Mouse (Mus musculus): ENCODE data around the gene Gm49354. TPM values are rescaled to one million over a fixed set of nuclear protein-coding genes. Genes with fewer than 3 reads are reported as not detected.
A peak's percentile ranks its signal among the peaks of the same experiment; 100 is the strongest.
"Not testable (repeated sequence)": the region's sequence is repeated elsewhere in the genome, so short reads cannot be mapped to it uniquely, and the experiment has no call there.

The Gm49354 gene
- polyA plus RNA-seq, 1 experiment from 2014 or later = not detected

GRCm38 (mm10) chr13:59800077-59800476 lies 18.0 kb upstream of the Gm49354 start:
- no peak overlapping the region for H3K9ac ChIP-seq (ENCODE audit: low read length)
- DNase-seq (ENCODE audit: low spot score) (no peak), ATAC-seq (no peak)
- WGBS = 93% methylated on average over 2 of the region's 2 CpGs
- H3K27ac ChIP-seq (ENCODE audit: low read depth, low read length) = no peak overlapping the region
- no peaks in the 10 kb centered on the region for H3K27me3 ChIP-seq (replicated peaks; ENCODE audit: control insufficient read depth, insufficient read depth, low read length)
- no peaks in the 10 kb centered on the region for H3K9me3 ChIP-seq (replicated peaks; ENCODE audit: control insufficient read depth, low read length)
- H3K4me2 ChIP-seq (ENCODE audit: low read length) = no peak overlapping the region
- H3K4me1 ChIP-seq (ENCODE audit: control insufficient read depth, insufficient read depth, low read length) = no peaks in the 10 kb centered on the region
- H3K36me3 ChIP-seq (ENCODE audit: control insufficient read depth, insufficient read depth, low read length) = peaks cover 99% of the 10 kb centered on the region
- H3K4me3 ChIP-seq (ENCODE audit: low read depth, low read length) = no peak overlapping the region

GRCm38 (mm10) chr13:59798306-59798705 lies 16.3 kb upstream of the Gm49354 start:
- DNase-seq (ENCODE audit: low spot score) (no peak), ATAC-seq (no peak)
- H3K9ac ChIP-seq (ENCODE audit: low read length) = no peak overlapping the region
- peaks cover 99% of the 10 kb centered on the region for H3K36me3 ChIP-seq (ENCODE audit: control insufficient read depth, insufficient read depth, low read length)
- H3K27ac ChIP-seq (ENCODE audit: low read depth, low read length) = no peak overlapping the region
- H3K9me3 ChIP-seq (replicated peaks; ENCODE audit: control insufficient read depth, low read length) = no peaks in the 10 kb centered on the region
- H3K27me3 ChIP-seq (replicated peaks; ENCODE audit: control insufficient read depth, insufficient read depth, low read length) = no peaks in the 10 kb centered on the region
- no peak overlapping the region for H3K4me2 ChIP-seq (ENCODE audit: low read length)
- H3K4me1 ChIP-seq (ENCODE audit: control insufficient read depth, insufficient read depth, low read length) = no peaks in the 10 kb centered on the region
- H3K4me3 ChIP-seq (ENCODE audit: low read depth, low read length) = no peak overlapping the region
- WGBS = 100% methylated on average over 1 of the region's 1 CpGs

GRCm38 (mm10) chr13:59796466-59796848 lies 14.4 kb upstream of the Gm49354 start:
- 96% methylated on average over 9 of the region's 9 CpGs for WGBS
- no peaks in the 10 kb centered on the region for H3K27me3 ChIP-seq (replicated peaks; ENCODE audit: control insufficient read depth, insufficient read depth, low read length)
- no peak for DNase-seq (ENCODE audit: low spot score)
- H3K4me3 ChIP-seq (ENCODE audit: low read depth, low read length) = no peak overlapping the region
- peaks cover 95% of the 10 kb centered on the region for H3K36me3 ChIP-seq (ENCODE audit: control insufficient read depth, insufficient read depth, low read length)
- H3K4me1 ChIP-seq (ENCODE audit: control insufficient read depth, insufficient read depth, low read length) = no peaks in the 10 kb centered on the region
- no peak overlapping the region for H3K27ac ChIP-seq (ENCODE audit: low read depth, low read length)
- H3K9me3 ChIP-seq (replicated peaks; ENCODE audit: control insufficient read depth, low read length) = no peaks in the 10 kb centered on the region
- no peak overlapping the region for H3K4me2 ChIP-seq (ENCODE audit: low read length)
- H3K9ac ChIP-seq (ENCODE audit: low read length) = no peak overlapping the region
- ATAC-seq = no peak

- H3K4me1 ChIP-seq (ENCODE audit: control insufficient read depth, insufficient read depth, low read length) = no peaks in the 10 kb centered on the region
- ATAC-seq = no peak
- no peak overlapping the region for H3K4me2 ChIP-seq (ENCODE audit: low read length)
- H3K9me3 ChIP-seq (replicated peaks; ENCODE audit: control insufficient read depth, low read length) = no peaks in the 10 kb centered on the region
- no peak overlapping the region for H3K9ac ChIP-seq (ENCODE audit: low read length)
- H3K27me3 ChIP-seq (replicated peaks; ENCODE audit: control insufficient read depth, insufficient read depth, low read length) = no peaks in the 10 kb centered on the region
- no peak overlapping the region for H3K4me3 ChIP-seq (ENCODE audit: low read depth, low read length)
- peaks cover 95% of the 10 kb centered on the region for H3K36me3 ChIP-seq (ENCODE audit: control insufficient read depth, insufficient read depth, low read length)
- no peak overlapping the region for H3K27ac ChIP-seq (ENCODE audit: low read depth, low read length)
- no peak for DNase-seq (ENCODE audit: low spot score)
- WGBS = 94% methylated on average over 6 of the region's 6 CpGs
These were observed 13.9 kb upstream of the Gm49354 start for GRCm38 (mm10) chr13:59795807-59796465.

- no peak overlapping the region for H3K9ac ChIP-seq (ENCODE audit: low read length)
- peaks cover 95% of the 10 kb centered on the region for H3K36me3 ChIP-seq (ENCODE audit: control insufficient read depth, insufficient read depth, low read length)
- H3K27ac ChIP-seq (ENCODE audit: low read depth, low read length) = no peak overlapping the region
- ATAC-seq (no peak), DNase-seq (ENCODE audit: low spot score) (no peak)
- H3K4me1 ChIP-seq (ENCODE audit: control insufficient read depth, insufficient read depth, low read length) = no peaks in the 10 kb centered on the region
- WGBS = 91% methylated on average over 1 of the region's 1 CpGs
- no peaks in the 10 kb centered on the region for H3K27me3 ChIP-seq (replicated peaks; ENCODE audit: control insufficient read depth, insufficient read depth, low read length)
- H3K4me3 ChIP-seq (ENCODE audit: low read depth, low read length) = no peak overlapping the region
- H3K4me2 ChIP-seq (ENCODE audit: low read length) = no peak overlapping the region
- no peaks in the 10 kb centered on the region for H3K9me3 ChIP-seq (replicated peaks; ENCODE audit: control insufficient read depth, low read length)
These were observed 12.7 kb upstream of the Gm49354 start for GRCm38 (mm10) chr13:59794786-59795185.

GRCm38 (mm10) chr13:59779744-59780264 lies 2.2 kb downstream of the Gm49354 start:
- WGBS = 100% methylated on average over 1 of the region's 1 CpGs
- H3K9ac ChIP-seq (ENCODE audit: low read length); H3K4me1 ChIP-seq (ENCODE audit: control insufficient read depth, insufficient read depth, low read length); H3K9me3 ChIP-seq (replicated peaks; ENCODE audit: control insufficient read depth, low read length); H3K27ac ChIP-seq (ENCODE audit: low read depth, low read length); H3K27me3 ChIP-seq (replicated peaks; ENCODE audit: control insufficient read depth, insufficient read depth, low read length); H3K4me2 ChIP-seq (ENCODE audit: low read length); DNase-seq (ENCODE audit: low spot score); ATAC-seq; H3K4me3 ChIP-seq (ENCODE audit: low read depth, low read length): not testable (repeated sequence)
- H3K36me3 ChIP-seq (ENCODE audit: control insufficient read depth, insufficient read depth, low read length) = peaks cover 94% of the 10 kb centered on the region

GRCm38 (mm10) chr13:59779213-59779612 lies 2.8 kb downstream of the Gm49354 start:
- H3K27me3 ChIP-seq (replicated peaks; ENCODE audit: control insufficient read depth, insufficient read depth, low read length) = no peaks in the 10 kb centered on the region
- H3K4me1 ChIP-seq (ENCODE audit: control insufficient read depth, insufficient read depth, low read length) = no peaks in the 10 kb centered on the region
- no peak overlapping the region for H3K27ac ChIP-seq (ENCODE audit: low read depth, low read length)
- H3K4me3 ChIP-seq (ENCODE audit: low read depth, low read length) = no peak overlapping the region
- DNase-seq (ENCODE audit: low spot score) (no peak), ATAC-seq (no peak)
- no peak overlapping the region for H3K4me2 ChIP-seq (ENCODE audit: low read length)
- H3K36me3 ChIP-seq (ENCODE audit: control insufficient read depth, insufficient read depth, low read length) = peaks cover 91% of the 10 kb centered on the region
- no peak overlapping the region for H3K9ac ChIP-seq (ENCODE audit: low read length)
- no peaks in the 10 kb centered on the region for H3K9me3 ChIP-seq (replicated peaks; ENCODE audit: control insufficient read depth, low read length)
- 87% methylated on average over 4 of the region's 4 CpGs for WGBS

GRCm38 (mm10) chr13:59775168-59775567 lies 6.9 kb downstream of the Gm49354 start:
- H3K4me2 ChIP-seq (ENCODE audit: low read length) = no peak overlapping the region
- H3K4me1 ChIP-seq (ENCODE audit: control insufficient read depth, insufficient read depth, low read length) = 0 out of 2 replicates have a peak, but pooled peaks cover 2% of the 10 kb centered on the region
- H3K9me3 ChIP-seq (replicated peaks; ENCODE audit: control insufficient read depth, low read length) = no peaks in the 10 kb centered on the region
- ATAC-seq (no peak), DNase-seq (ENCODE audit: low spot score) (no peak)
- H3K27ac ChIP-seq (ENCODE audit: low read depth, low read length) = no peak overlapping the region
- H3K9ac ChIP-seq (ENCODE audit: low read length) = no peak overlapping the region
- no peaks in the 10 kb centered on the region for H3K27me3 ChIP-seq (replicated peaks; ENCODE audit: control insufficient read depth, insufficient read depth, low read length)
- WGBS = 86% methylated on average over 3 of the region's 3 CpGs
- H3K4me3 ChIP-seq (ENCODE audit: low read depth, low read length) = no peak overlapping the region
- H3K36me3 ChIP-seq (ENCODE audit: control insufficient read depth, insufficient read depth, low read length) = peaks cover 67% of the 10 kb centered on the region

GRCm38 (mm10) chr13:59771257-59771656 lies 10.8 kb downstream of the Gm49354 start:
- peak overlapping the region; percentile 98; the same call in 1 of the 2 replicates for H3K27ac ChIP-seq (ENCODE audit: low read depth, low read length)
- WGBS = 67% methylated on average over 9 of the region's 9 CpGs
- DNase-seq (ENCODE audit: low spot score) = peak; percentile 41

More at GRCm38 (mm10) chr13:59771257-59771656, 10.8 kb downstream of the Gm49354 start:
- Histone ChIP-seq H3K4me3 (ENCODE audit: low read depth, low read length) (no peak overlapping the region), H3K4me2 (ENCODE audit: low read length) (no peak overlapping the region), H3K9ac (ENCODE audit: low read length) (no peak overlapping the region), H3K9me3 (replicated peaks; ENCODE audit: control insufficient read depth, low read length) (no peaks in the 10 kb centered on the region), H3K4me1 (ENCODE audit: control insufficient read depth, insufficient read depth, low read length) (peaks cover 11% of the 10 kb centered on the region), H3K27me3 (replicated peaks; ENCODE audit: control insufficient read depth, insufficient read depth, low read length) (no peaks in the 10 kb centered on the region), H3K36me3 (ENCODE audit: control insufficient read depth, insufficient read depth, low read length) (peaks cover 33% of the 10 kb centered on the region)
- no peak for ATAC-seq

All from forebrain, embryonic 14.5 days (tissue).